Mouse (Mus musculus) c-Kit-positive CD71-positive TER-119-negative erythroid progenitor cells, embryonic 14.5 days (primary cell): ENCODE results near the gene Hemk1.

ENCODE experiments used
- DNase-seq: peaks from one replicate; pipeline ENCODE4 v3.0.0-alpha.2; 2013; ENCODE audit warnings: low read depth

Hemk1 gene

GRCm38 (mm10) chr9:107343146-107343943 lies 5.2 kb upstream of the Hemk1 start:
- no peak for DNase-seq

GRCm38 (mm10) chr9:107342201-107342709 lies 4.1 kb upstream of the Hemk1 start:
- DNase-seq = no peak

GRCm38 (mm10) chr9:107340911-107341645 lies 2.9 kb upstream of the Hemk1 start:
- DNase-seq = no peak

GRCm38 (mm10) chr9:107340267-107340859 lies 2.2 kb upstream of the Hemk1 start, which contains the start of gene 6430571L13Rik:
TSS of gene 6430571L13Rik (plus strand) at chr9:107340602.
- peak; percentile 85 for DNase-seq

- DNase-seq = no peak
Measured at GRCm38 (mm10) chr9:107336386-107336785, 1.8 kb downstream of the Hemk1 start.

GRCm38 (mm10) chr9:107335909-107336308 lies 2.2 kb downstream of the Hemk1 start:
- DNase-seq = peak; percentile 71

- DNase-seq = no peak
Measured at GRCm38 (mm10) chr9:107335046-107335445, 3.1 kb downstream of the Hemk1 start.

- DNase-seq = no peak
Measured at GRCm38 (mm10) chr9:107334356-107334755, 3.8 kb downstream of the Hemk1 start.

GRCm38 (mm10) chr9:107333686-107334085 lies 4.5 kb downstream of the Hemk1 start:
- DNase-seq = no peak

GRCm38 (mm10) chr9:107330791-107331190 lies 7.4 kb downstream of the Hemk1 start:
- no peak for DNase-seq

- DNase-seq = no peak
Measured at GRCm38 (mm10) chr9:107327879-107328620, 10.1 kb downstream of the Hemk1 start.

GRCm38 (mm10) chr9:107325904-107326303 lies 12.2 kb downstream of the Hemk1 start:
- DNase-seq = no peak

- no peak for DNase-seq
Measured at GRCm38 (mm10) chr9:107324799-107325561, 13.2 kb downstream of the Hemk1 start.

- DNase-seq = no peak
Measured at GRCm38 (mm10) chr9:107323558-107323957, 14.6 kb downstream of the Hemk1 start.

GRCm38 (mm10) chr9:107322461-107323050 lies 15.6 kb downstream of the Hemk1 start:
- no peak for DNase-seq

- no peak for DNase-seq
Measured at GRCm38 (mm10) chr9:107315791-107316190, 22.4 kb downstream of the Hemk1 start.

GRCm38 (mm10) chr9:107313926-107314325 lies 24.2 kb downstream of the Hemk1 start:
- DNase-seq = no peak

GRCm38 (mm10) chr9:107312811-107313584 lies 25.2 kb downstream of the Hemk1 start:
- DNase-seq = peak; percentile 89

- DNase-seq = no peak
Measured at GRCm38 (mm10) chr9:107309600-107309999, 28.6 kb downstream of the Hemk1 start.

GRCm38 (mm10) chr9:107309171-107309570 lies 29.0 kb downstream of the Hemk1 start:
- no peak for DNase-seq
